8 mouse cellular contexts compared by ENCODE assay signal in the genomic region with DNA sequence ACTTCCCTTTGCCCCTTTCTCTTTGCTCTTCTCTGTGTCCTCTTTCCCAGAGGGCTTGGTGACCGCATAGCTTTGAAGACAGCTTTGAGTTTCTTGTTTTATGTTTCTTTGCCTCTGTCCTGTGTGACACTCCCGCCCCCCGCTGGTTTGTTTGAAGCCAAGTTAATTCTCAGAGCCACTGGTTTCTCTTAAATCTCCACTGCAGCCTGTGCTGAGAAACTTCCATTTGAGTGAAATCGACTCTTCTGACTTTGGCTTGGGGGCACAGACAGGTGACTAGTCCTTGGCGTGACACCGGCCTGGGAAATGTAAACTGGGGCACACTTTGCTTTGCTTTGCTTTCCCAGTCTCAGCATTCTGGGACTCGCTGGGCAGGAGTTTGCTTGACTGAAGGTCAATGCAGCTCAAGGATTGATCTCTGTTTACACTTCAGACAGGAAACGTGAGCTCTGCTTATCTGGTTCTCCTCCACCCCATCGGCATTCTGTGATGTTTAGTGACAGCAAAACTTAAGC. TPM values are rescaled to one million over a fixed set of nuclear protein-coding genes. Genes with fewer than 3 reads are reported as not detected.
DNase-seq lines count a peak whose midpoint lies in the region; ATAC-seq and TF ChIP-seq lines count a peak whose summit lies in the region.

No protein-coding gene starts in this region.

- intact Hi-C loops in heart, postnatal 36 days (cut with DNase I), result no loop called here
- intact Hi-C loops in left cerebral cortex, postnatal 4 days (cut with DNase I), result no loop called here
- intact Hi-C loops in gastrocnemius, postnatal 36 days (cut with DNase I), result loop anchor here (5.0 to 10.0 kb wide), 2 partner anchors 76 to 323 kb away; no protein-coding TSS in a partner anchor

- H3K9me3 ChIP-seq in heart, embryonic 11.5 days (replicated peaks; ENCODE audit: control insufficient read depth, low read length), result no peaks in the 10 kb centered on the region
- no peaks in the 10 kb centered on the region for H3K9me3 ChIP-seq in hindbrain, postnatal 0 days (ENCODE audit: low read length)

- no peak; the same call in 1 of the 2 replicates for TF ChIP-seq CTCF in hindbrain, postnatal 0 days (IDR thresholded peaks at IDR 0.05; ENCODE audit: low read depth)

- H3K4me2 ChIP-seq in heart, embryonic 11.5 days, result peak overlapping the region; percentile 25
- no peak overlapping the region for H3K4me2 ChIP-seq in hindbrain, postnatal 0 days (ENCODE audit: low read depth, low read length)

- no peak for ATAC-seq in heart, embryonic 11.5 days (replicated peaks; ENCODE audit: insufficient number of reproducible peaks, low FRiP score, low TSS enrichment)
- ATAC-seq in hindbrain, postnatal 0 days, result 0 out of 2 replicates have a peak, but pooled peaks have one; percentile 25

- H3K27me3 ChIP-seq in heart, embryonic 11.5 days (ENCODE audit: control insufficient read depth, insufficient read depth, low read length), result no peaks in the 10 kb centered on the region
- H3K27me3 ChIP-seq in hindbrain, postnatal 0 days (ENCODE audit: insufficient read depth, low read length), result no peaks in the 10 kb centered on the region

- H3K4me1 ChIP-seq in heart, embryonic 11.5 days (ENCODE audit: control insufficient read depth, insufficient read depth, low read length), result peaks cover 16% of the 10 kb centered on the region
- peaks cover 8% of the 10 kb centered on the region for H3K4me1 ChIP-seq in hindbrain, postnatal 0 days (ENCODE audit: insufficient read depth, low read length)

- no peak overlapping the region for H3K27ac ChIP-seq in heart, embryonic 11.5 days (ENCODE audit: low read depth, low read length)
- H3K27ac ChIP-seq in hindbrain, postnatal 0 days, result no peak overlapping the region

- H3K36me3 ChIP-seq in heart, embryonic 11.5 days (ENCODE audit: control insufficient read depth, insufficient read depth, low read length), result no peaks in the 10 kb centered on the region
- H3K36me3 ChIP-seq in hindbrain, postnatal 0 days (ENCODE audit: insufficient read depth, low read length), result no peaks in the 10 kb centered on the region

- no peak for DNase-seq in heart, postnatal 36 days
- DNase-seq in embryo, embryonic 11 days, result peak; percentile 65
- DNase-seq in hindbrain, postnatal 0 days (ENCODE audit: low spot score), result peak; percentile 39
- peak; percentile 22 for DNase-seq in lung, postnatal 14 days
- DNase-seq in left cerebral cortex, postnatal 4 days, result no peak
- DNase-seq in right cerebral cortex, postnatal 25 days, result no peak
- no peak for DNase-seq in gastrocnemius, postnatal 36 days

- no peak overlapping the region for H3K4me3 ChIP-seq in heart, embryonic 11.5 days (ENCODE audit: low read depth, low read length)
- no peak overlapping the region for H3K4me3 ChIP-seq in hindbrain, postnatal 0 days (ENCODE audit: low read length)

- H3K9ac ChIP-seq in heart, embryonic 11.5 days (ENCODE audit: low read depth, low read length), result 0 out of 2 replicates have a peak overlapping the region, but pooled peaks have one; percentile 22
- no peak overlapping the region for H3K9ac ChIP-seq in hindbrain, postnatal 0 days (replicated peaks; ENCODE audit: low read length)

- WGBS in heart, embryonic 11.5 days (ENCODE audit: insufficient replicate concordance), result 4% methylated on average over 9 of the region's 9 CpGs
- 21% methylated on average over 9 of the region's 9 CpGs for WGBS in hindbrain, postnatal 0 days

RNA-seq across cellular contexts. Expression of a gene that starts 12.3 kb away (rescaled TPM):
- polyA plus RNA-seq in heart, embryonic 11.5 days (2014; fragmentation: Nextera tagmentation; extraction: Ambion mirVana), result 0.56 and 0.72 TPM in 2 replicates
- total RNA-seq in heart, postnatal 36 days (2021), result not detected
- 1.2 and 4.2 TPM in 2 replicates for total RNA-seq in hindbrain, postnatal 0 days (2014; rRNA removed)
- 10.0 and 11.6 TPM in 2 replicates for polyA plus RNA-seq in hindbrain, postnatal 0 days (2015; fragmentation: Nextera tagmentation; extraction: Ambion mirVana)
- 1 to 10 TPM; 1.3 to 2.6 TPM for total RNA-seq in left cerebral cortex, postnatal 4 days (2021)
- not detected for total RNA-seq in gastrocnemius, postnatal 36 days (2021)

RNA-seq across cellular contexts. Expression of a gene that starts 13.1 kb away (rescaled TPM):
- 1.2 and 1.3 TPM in 2 replicates for polyA plus RNA-seq in heart, embryonic 11.5 days (2014; fragmentation: Nextera tagmentation; extraction: Ambion mirVana)
- total RNA-seq in heart, postnatal 36 days (2021), result 1 to 10 TPM; 2.2 to 3.3 TPM
- 123 and 128 TPM in 2 replicates for total RNA-seq in hindbrain, postnatal 0 days (2014; rRNA removed)
- 16.4 and 16.8 TPM in 2 replicates for polyA plus RNA-seq in hindbrain, postnatal 0 days (2015; fragmentation: Nextera tagmentation; extraction: Ambion mirVana)
- 100 to 1,000 TPM; 122 to 129 TPM for total RNA-seq in left cerebral cortex, postnatal 4 days (2021)
- total RNA-seq in gastrocnemius, postnatal 36 days (2021), result under 1 TPM; 0.62 to 0.66 TPM

Comparison
In these comparisons a context has a peak if more than half of its experiments do, and no peak if none do; other contexts are left out.
1. DNase-seq: peak in embryo, embryonic 11 days (single experiment), hindbrain, postnatal 0 days (single experiment) and lung, postnatal 14 days (single experiment); none in heart, postnatal 36 days (0 of 2), left cerebral cortex, postnatal 4 days (single experiment), right cerebral cortex, postnatal 25 days (single experiment) and gastrocnemius, postnatal 36 days (0 of 2).
2. RNA of a gene that starts 13.1 kb away (total RNA-seq): 122 to 129 TPM in left cerebral cortex, postnatal 4 days and 123 to 128 TPM in hindbrain, postnatal 0 days; 2.2 to 3.3 TPM in heart, postnatal 36 days and 0.62 to 0.66 TPM in gastrocnemius, postnatal 36 days; every median in the first group is over 10 times any median in the second.